Mouse (Mus musculus) thymus, postnatal 14 days (tissue): ENCODE results near the gene Pnmal1.
A peak's percentile ranks its signal among the peaks of the same experiment; 100 is the strongest.

Experiments used
- DNase-seq: peaks from one replicate; pipeline ENCODE4 v3.0.0; 2021

Pnmal1 gene

DNA sequence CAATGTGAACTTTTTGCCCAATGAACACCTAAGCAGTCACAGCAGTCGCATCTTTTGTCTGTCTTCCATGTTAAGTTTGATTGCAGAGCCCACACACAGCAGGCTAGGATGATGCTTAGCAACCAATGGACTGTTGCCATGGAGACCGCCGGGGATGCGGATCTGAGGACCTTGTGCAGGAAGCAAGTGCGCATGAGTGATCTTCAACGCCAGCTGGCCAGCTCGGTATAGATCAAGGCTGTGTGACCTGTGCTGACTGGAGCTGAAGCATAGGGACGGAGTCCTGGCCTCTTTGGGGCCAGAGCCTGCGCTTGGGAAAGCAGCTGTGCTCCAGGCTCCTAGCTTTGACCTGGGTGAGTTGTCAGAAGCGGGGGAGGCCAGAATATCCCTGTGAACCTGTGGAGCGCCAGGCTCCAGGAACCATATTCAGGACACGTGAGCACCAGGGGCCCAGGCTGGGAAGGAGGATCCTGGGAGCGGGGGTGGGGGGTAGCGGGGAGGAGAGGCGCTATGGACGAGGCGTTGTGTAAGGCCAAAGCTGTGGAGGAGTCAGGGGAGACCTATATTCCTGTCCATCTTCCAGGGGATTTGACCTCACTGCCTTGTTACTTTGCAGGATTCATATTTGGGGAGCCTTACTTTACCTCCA, at the start of gene Pnmal1:
Gene Pnmal1 (plus strand): TSS at position 141 of the 649 bp plus-strand sequence.
- DNase-seq: no peak

DNA sequence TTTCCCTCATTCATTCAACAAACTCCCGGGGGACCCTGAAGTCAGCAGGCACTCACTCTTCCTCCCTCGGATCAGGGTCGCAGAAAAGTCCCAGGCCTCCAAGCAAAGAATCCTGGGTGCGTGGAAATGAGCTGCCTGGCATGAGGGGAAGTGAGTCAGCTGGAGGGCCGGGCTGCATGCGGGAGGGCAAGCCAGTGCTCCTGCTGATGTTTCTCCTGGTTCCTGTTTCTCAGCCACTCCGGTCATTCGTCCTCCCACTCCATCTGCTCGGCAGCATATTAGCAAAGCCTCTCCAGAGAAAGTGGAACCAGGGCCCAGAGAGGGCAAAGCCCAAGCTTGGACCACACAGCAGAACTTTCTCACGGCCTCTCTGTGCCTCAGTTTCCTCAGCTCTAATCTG, 49.6 kb upstream of the Pnmal1 start:
- no peak for DNase-seq

DNA sequence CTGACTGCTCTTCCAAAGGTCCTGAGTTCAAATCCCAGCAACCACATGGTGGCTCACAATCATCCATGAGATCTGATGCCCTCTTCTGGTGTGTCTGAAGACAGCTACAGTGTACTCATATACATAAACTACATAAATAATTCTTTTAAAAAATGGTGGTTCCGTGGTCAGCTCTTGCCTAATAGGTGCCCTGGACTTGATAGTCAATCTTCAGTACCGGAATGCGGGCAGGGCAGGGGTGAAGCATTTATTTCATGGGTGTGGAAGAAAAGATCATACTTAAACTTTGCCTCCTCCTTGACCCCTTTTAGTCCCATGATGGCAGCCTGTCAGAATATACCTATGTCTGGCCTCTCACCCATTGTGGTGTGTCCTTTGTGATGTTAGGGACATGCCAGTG, 47.6 kb upstream of the Pnmal1 start:
- no peak for DNase-seq

- no peak for DNase-seq
Measured at GRCm38 (mm10) chr7:16912360-16912759, 47.1 kb upstream of the Pnmal1 start.

- peak; percentile 77 for DNase-seq
Measured at GRCm38 (mm10) chr7:16913806-16914452, 45.5 kb upstream of the Pnmal1 start.

- DNase-seq: no peak
Measured at GRCm38 (mm10) chr7:16914453-16915343, 44.8 kb upstream of the Pnmal1 start.

GRCm38 (mm10) chr7:16915461-16916340, 43.8 kb upstream of the Pnmal1 start:
- no peak for DNase-seq

- DNase-seq: no peak
Measured at GRCm38 (mm10) chr7:16916342-16917265, 42.9 kb upstream of the Pnmal1 start.

GRCm38 (mm10) chr7:16917447-16917846, 42.0 kb upstream of the Pnmal1 start:
- DNase-seq: no peak

DNA sequence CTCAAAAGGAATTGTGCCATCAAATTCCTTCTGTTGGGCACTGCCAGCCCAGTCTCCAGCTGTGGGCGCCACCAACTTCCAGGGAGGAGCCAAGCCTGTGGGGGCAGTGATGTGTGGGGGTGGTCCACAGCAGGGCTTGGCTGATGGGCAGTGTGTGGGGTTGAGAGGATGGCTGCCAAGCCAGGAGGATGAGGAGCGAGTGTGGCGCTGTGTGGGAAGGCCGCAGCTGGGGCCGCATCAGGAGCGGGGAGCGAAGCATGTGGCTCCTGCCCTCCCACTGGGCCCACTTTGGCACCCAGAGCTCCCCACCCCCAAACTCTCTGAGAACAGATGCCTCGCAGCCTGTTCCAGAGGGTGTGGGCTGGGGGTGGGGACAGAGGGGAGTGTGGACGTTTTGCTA, 41.5 kb upstream of the Pnmal1 start:
- no peak for DNase-seq

GRCm38 (mm10) chr7:16918670-16919069, 40.8 kb upstream of the Pnmal1 start:
- DNase-seq: no peak

- DNase-seq: no peak
Measured at GRCm38 (mm10) chr7:16919395-16920149, 39.9 kb upstream of the Pnmal1 start.

GRCm38 (mm10) chr7:16920150-16920579, 39.3 kb upstream of the Pnmal1 start:
- no peak for DNase-seq

GRCm38 (mm10) chr7:16920818-16921791, 38.4 kb upstream of the Pnmal1 start:
- no peak for DNase-seq

GRCm38 (mm10) chr7:16921881-16922335, 37.6 kb upstream of the Pnmal1 start:
- DNase-seq: no peak

DNA sequence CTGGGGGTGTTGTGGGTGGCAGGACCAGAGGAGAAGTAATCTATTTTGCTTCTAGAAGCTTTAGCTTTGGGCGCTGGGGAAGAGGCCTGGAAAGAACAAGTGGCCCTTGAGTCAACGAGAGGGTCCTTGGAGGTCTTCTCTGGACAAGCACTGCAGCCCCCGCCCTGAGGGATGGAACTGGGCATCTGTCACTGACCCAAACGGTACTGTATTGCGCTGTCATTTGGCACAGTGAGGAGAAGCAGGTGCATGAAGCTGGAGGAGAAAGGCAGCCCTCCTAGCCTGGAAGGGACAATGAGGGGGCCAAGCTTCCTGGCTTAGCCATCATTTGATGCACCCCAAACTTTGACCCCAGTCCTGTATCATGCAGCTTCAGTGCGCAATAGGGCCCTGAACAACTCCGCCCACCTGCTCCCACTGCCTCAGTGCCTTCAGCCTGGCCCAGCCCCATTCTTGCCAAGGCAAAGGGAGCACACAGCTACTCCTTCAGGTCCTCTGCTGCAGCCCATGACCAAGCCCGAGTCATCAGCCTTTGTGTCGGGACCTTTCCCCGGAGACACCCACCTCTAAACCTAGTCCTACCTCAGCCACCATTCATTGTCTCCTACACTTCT, 37.0 kb upstream of the Pnmal1 start:
- DNase-seq: peak; percentile 55

DNA sequence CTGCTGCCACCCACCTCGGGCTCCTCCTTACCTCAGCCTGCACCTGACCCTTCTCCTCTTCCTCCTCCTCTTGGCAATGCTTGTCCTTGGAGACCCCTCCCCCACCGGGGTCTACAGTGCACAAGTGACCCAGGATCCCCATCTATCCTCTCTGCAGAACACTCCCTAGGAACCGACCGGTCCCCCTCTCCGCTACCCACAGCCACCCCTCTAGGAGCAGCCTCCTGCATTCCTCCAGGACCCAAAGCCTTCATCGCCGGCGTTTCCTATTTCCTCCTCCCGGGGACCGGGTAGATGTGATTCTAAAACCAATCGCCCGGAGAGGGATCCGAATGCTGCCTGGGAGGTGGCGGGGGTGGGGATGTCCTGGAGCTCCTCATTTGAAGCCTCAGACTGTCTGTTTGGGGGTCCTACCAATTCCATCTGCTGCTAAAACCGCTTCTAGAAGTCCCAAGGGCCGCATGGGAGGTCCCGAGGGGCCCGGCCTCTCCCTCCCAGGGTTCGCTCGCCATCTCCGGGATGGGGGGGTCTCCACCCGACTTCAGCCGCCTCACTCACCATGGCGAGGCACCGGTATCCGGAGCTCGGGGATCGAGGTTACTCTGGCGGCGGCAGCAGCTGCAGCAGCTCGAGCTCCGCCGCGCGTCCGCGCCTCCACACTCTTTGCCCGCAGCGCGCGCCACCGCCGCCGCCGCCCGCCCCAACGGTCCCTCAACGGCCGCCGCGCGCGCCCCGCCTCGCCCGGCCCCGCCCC, 36.0 kb upstream of the Pnmal1 start:
- DNase-seq: peak; percentile 66
